ENCODE assay signal across 8 mouse cellular contexts in the genomic region with DNA sequence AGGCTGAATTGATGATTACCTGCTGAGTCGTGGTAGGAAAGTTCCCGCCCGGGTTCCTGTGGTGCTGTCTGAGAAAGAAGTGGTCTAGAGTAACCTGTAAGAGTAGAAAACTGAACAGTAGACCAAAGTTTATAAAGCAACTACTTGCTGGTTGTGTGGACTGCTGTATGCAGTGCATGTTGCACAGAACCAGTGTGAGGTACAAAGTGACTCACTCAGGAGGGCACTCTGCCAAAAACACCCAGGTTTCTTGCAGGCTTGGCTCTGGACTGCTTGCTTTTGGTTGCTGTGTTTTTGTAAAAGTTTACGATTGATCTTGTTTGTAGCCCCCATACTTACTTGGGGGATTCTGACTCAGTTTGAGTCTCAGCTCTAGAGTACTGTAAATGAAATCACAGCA. TPM values are rescaled to one million over a fixed set of nuclear protein-coding genes. Genes with fewer than 3 reads are reported as not detected.
DNase-seq lines count a peak whose midpoint lies in the region; ATAC-seq lines count a peak whose summit lies in the region.

No protein-coding gene starts in this region.

- no peaks in the 10 kb centered on the region for H3K9me3 ChIP-seq in hindbrain, embryonic 15.5 days
- no peaks in the 10 kb centered on the region for H3K9me3 ChIP-seq in hindbrain, embryonic 11.5 days (ENCODE audit: control insufficient read depth, low read length)
- H3K9me3 ChIP-seq in lung, embryonic 16.5 days (ENCODE audit: control insufficient read depth, low read length), result no peaks in the 10 kb centered on the region

- H3K27me3 ChIP-seq in hindbrain, embryonic 15.5 days, result no peaks in the 10 kb centered on the region
- H3K27me3 ChIP-seq in hindbrain, embryonic 11.5 days (ENCODE audit: control insufficient read depth, insufficient read depth, low read length), result no peaks in the 10 kb centered on the region
- no peaks in the 10 kb centered on the region for H3K27me3 ChIP-seq in lung, embryonic 16.5 days (ENCODE audit: control insufficient read depth, insufficient read depth, low read depth, low read length)

- 46% methylated on average over 4 of the region's 4 CpGs for WGBS in hindbrain, embryonic 15.5 days
- WGBS in hindbrain, embryonic 11.5 days, result 51% methylated on average over 4 of the region's 4 CpGs
- WGBS in lung, embryonic 16.5 days, result 36% methylated on average over 4 of the region's 4 CpGs

- no peak overlapping the region for H3K4me2 ChIP-seq in hindbrain, embryonic 15.5 days
- H3K4me2 ChIP-seq in hindbrain, embryonic 11.5 days (replicated peaks; ENCODE audit: low read depth, low read length), result no peak overlapping the region
- H3K4me2 ChIP-seq in lung, embryonic 16.5 days (ENCODE audit: low read depth, low read length), result no peak overlapping the region

- DNase-seq in hindbrain, embryonic 11.5 days (ENCODE audit: low spot score), result no peak
- peak; percentile 83 for DNase-seq in kidney, postnatal 14 days
- DNase-seq in skeletal muscle tissue, adult 2 months (ENCODE audit: low read depth, low spot score), result peak; percentile 50
- DNase-seq in c-Kit-positive CD71-positive TER-119-positive erythroid progenitor cells, embryonic 14.5 days (ENCODE audit: low spot score), result no peak

- H3K9ac ChIP-seq in hindbrain, embryonic 15.5 days, result no peak overlapping the region
- no peak overlapping the region for H3K9ac ChIP-seq in hindbrain, embryonic 11.5 days (ENCODE audit: low read depth, low read length)
- H3K9ac ChIP-seq in lung, embryonic 16.5 days (ENCODE audit: low read length), result no peak overlapping the region

- H3K4me1 ChIP-seq in hindbrain, embryonic 15.5 days (replicated peaks), result no peaks in the 10 kb centered on the region
- H3K4me1 ChIP-seq in hindbrain, embryonic 11.5 days (replicated peaks; ENCODE audit: control insufficient read depth, insufficient read depth, low read length), result no peaks in the 10 kb centered on the region
- 0 out of 2 replicates have a peak, but pooled peaks cover 2% of the 10 kb centered on the region for H3K4me1 ChIP-seq in lung, embryonic 16.5 days (replicated peaks; ENCODE audit: control insufficient read depth, insufficient read depth, low read length)

- no peak overlapping the region for H3K4me3 ChIP-seq in hindbrain, embryonic 15.5 days
- no peak overlapping the region for H3K4me3 ChIP-seq in hindbrain, embryonic 11.5 days (ENCODE audit: low read depth, low read length)
- H3K4me3 ChIP-seq in lung, embryonic 16.5 days (ENCODE audit: low read length), result no peak overlapping the region

- no peak overlapping the region for H3K27ac ChIP-seq in hindbrain, embryonic 15.5 days (replicated peaks)
- H3K27ac ChIP-seq in hindbrain, embryonic 11.5 days (ENCODE audit: low read depth, low read length), result no peak overlapping the region
- no peak overlapping the region for H3K27ac ChIP-seq in lung, embryonic 16.5 days (ENCODE audit: low read length)

- ATAC-seq in hindbrain, embryonic 15.5 days (ENCODE audit: low FRiP score, low read depth), result peak; percentile 49; the same call in 1 of the 2 replicates
- no peak for ATAC-seq in hindbrain, embryonic 11.5 days (ENCODE audit: low FRiP score)
- ATAC-seq in cerebellum, adult (ENCODE audit: insufficient number of reproducible peaks, low FRiP score, low TSS enrichment), result peak; percentile 71
- peak; percentile 51 for ATAC-seq in granulocyte monocyte progenitor cell, adult 5-6 weeks (replicated peaks; ENCODE audit: poor library complexity, severe bottlenecking)
- peak; percentile 79 for ATAC-seq in lung, embryonic 16.5 days (ENCODE audit: low read depth)

- peaks cover 5% of the 10 kb centered on the region for H3K36me3 ChIP-seq in hindbrain, embryonic 15.5 days
- no peaks in the 10 kb centered on the region for H3K36me3 ChIP-seq in hindbrain, embryonic 11.5 days (ENCODE audit: control insufficient read depth, insufficient read depth, low read length)
- H3K36me3 ChIP-seq in lung, embryonic 16.5 days (ENCODE audit: control insufficient read depth, insufficient read depth, low read length), result peaks cover 4% of the 10 kb centered on the region

RNA-seq across cellular contexts. Expression of a gene that starts 15.4 kb away (rescaled TPM):
- polyA plus RNA-seq in hindbrain, embryonic 15.5 days (2015; fragmentation: Nextera tagmentation; extraction: Ambion mirVana), result 6.3 and 6.7 TPM in 2 replicates
- polyA plus RNA-seq in hindbrain, embryonic 11.5 days (2014; fragmentation: Nextera tagmentation; extraction: Ambion mirVana), result 3.7 and 4.8 TPM in 2 replicates
- total RNA-seq in granulocyte monocyte progenitor cell, adult 5-6 weeks (2014; fragmentation: Nextera tagmentation), result 24.6 and 54.4 TPM in 2 replicates
- total RNA-seq in granulocyte monocyte progenitor cell, adult 5-6 weeks (2017), result 33.6 and 38.8 TPM in 2 replicates
- polyA plus RNA-seq in lung, embryonic 16.5 days (2015; fragmentation: Nextera tagmentation; extraction: Ambion mirVana), result 11.2 and 11.8 TPM in 2 replicates

RNA-seq across cellular contexts. Expression of a gene that starts 32.0 kb away (rescaled TPM):
- 344 and 347 TPM in 2 replicates for polyA plus RNA-seq in hindbrain, embryonic 15.5 days (2015; fragmentation: Nextera tagmentation; extraction: Ambion mirVana)
- polyA plus RNA-seq in hindbrain, embryonic 11.5 days (2014; fragmentation: Nextera tagmentation; extraction: Ambion mirVana), result 662 and 666 TPM in 2 replicates
- total RNA-seq in granulocyte monocyte progenitor cell, adult 5-6 weeks (2014; fragmentation: Nextera tagmentation), result 413 and 488 TPM in 2 replicates
- 457 and 710 TPM in 2 replicates for total RNA-seq in granulocyte monocyte progenitor cell, adult 5-6 weeks (2017)
- polyA plus RNA-seq in lung, embryonic 16.5 days (2015; fragmentation: Nextera tagmentation; extraction: Ambion mirVana), result 485 and 516 TPM in 2 replicates

RNA-seq across cellular contexts. Expression of a gene that starts 46.2 kb away (rescaled TPM):
- 64.6 and 66.8 TPM in 2 replicates for polyA plus RNA-seq in hindbrain, embryonic 15.5 days (2015; fragmentation: Nextera tagmentation; extraction: Ambion mirVana)
- 80.6 and 92.3 TPM in 2 replicates for polyA plus RNA-seq in hindbrain, embryonic 11.5 days (2014; fragmentation: Nextera tagmentation; extraction: Ambion mirVana)
- total RNA-seq in granulocyte monocyte progenitor cell, adult 5-6 weeks (2014; fragmentation: Nextera tagmentation), result 47.6 and 60.6 TPM in 2 replicates
- total RNA-seq in granulocyte monocyte progenitor cell, adult 5-6 weeks (2017), result 35.9 and 48.9 TPM in 2 replicates
- polyA plus RNA-seq in lung, embryonic 16.5 days (2015; fragmentation: Nextera tagmentation; extraction: Ambion mirVana), result 60.3 and 62.8 TPM in 2 replicates

Comparison
In these comparisons a context has a peak if more than half of its experiments do, and no peak if none do; other contexts are left out.
1. DNase-seq: peak in kidney, postnatal 14 days (single experiment) and skeletal muscle tissue, adult 2 months (single experiment); none in hindbrain, embryonic 11.5 days (single experiment) and c-Kit-positive CD71-positive TER-119-positive erythroid progenitor cells, embryonic 14.5 days (single experiment).